Mouse (Mus musculus) activated CD4-positive, CD25-positive, alpha-beta regulatory T cell, adult 4 months (primary cell): Measurements from ENCODE around the gene Gm12117. TPM values are rescaled to one million over a fixed set of nuclear protein-coding genes. Genes with fewer than 3 reads are reported as not detected.

Experiments used
- ATAC-seq: one replicate; pipeline ENCODE4 v1.8.0; 2017
- polyA plus RNA-seq, 2 experiments: library from polyadenylated mRNA; unstranded; fragments of 100-300 nt; shearing (Covaris generic); gene quantifications; one replicate each; pipeline ENCODE4 v1.2.1; 2017

The Gm12117 gene
- polyA plus RNA-seq, result not detected

DNA sequence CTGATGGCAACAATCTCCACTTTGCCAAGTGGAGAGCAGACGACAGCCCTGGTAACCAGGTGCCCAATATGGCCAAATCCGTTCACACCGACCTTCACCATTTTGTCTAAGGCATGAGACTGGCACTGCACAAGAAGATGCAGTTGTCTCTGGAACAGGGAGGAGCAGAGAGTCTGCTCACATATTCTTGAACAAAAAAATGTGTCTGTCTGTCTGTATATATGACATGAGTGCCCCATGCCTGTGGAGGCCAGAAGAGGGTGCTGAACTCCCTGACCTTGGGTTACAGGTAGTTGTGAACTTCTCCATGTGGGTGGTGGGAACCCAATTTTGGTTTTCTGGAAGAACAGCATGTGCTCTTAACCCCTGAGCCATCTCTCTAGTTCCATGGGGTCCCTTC is at the start of gene Gm12117:
Gm12117 (minus strand) TSS at position 101 of the 400 bp plus-strand sequence.
- ATAC-seq, result no peak

DNA sequence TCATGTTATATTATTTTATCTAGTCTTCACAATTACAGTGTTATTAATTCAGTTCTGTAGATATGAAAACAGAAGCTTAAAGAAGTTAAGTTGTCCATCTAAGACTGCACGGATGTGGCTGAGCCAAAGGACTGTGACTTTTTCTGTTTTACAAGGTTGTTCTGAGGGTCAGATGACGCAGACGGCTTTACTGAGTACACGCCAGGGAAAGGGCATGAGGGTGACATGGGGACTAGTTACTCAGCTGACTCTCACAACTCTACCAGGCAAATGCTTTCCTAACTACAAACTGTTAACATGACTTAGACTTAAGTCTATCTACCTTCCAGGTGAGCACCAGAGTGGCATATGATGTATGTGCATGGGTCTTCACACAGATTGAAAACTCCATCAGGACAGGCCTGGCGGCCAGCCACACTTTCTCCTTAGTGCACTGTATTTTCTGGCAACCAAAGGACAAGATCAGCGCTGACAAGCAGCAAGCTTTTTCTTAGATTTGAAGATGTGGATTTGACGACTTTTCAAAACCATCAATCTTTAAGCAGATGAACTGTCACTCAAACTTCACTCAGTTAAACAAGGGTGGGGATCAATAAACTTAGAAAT is 42.6 kb upstream of the Gm12117 start:
- ATAC-seq, result no peak

DNA sequence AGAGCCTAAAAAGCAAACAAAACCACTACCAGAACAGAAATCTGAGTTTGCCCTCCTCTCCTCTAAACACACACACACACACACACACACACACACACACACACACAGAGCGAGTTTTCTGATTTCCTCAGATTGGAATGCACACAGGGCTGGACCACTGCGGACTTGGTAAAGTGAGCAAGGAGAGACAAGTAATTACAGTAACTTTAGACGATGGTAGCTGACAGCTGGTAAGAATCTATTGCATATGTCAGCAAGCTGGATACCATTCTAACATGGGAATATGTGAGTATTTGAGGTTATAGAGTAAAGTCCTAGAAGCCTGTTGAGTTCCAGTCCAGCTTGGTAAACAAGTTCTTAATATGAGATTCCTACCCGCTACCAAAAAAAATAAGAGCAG is 33.0 kb upstream of the Gm12117 start:
- no peak for ATAC-seq

DNA sequence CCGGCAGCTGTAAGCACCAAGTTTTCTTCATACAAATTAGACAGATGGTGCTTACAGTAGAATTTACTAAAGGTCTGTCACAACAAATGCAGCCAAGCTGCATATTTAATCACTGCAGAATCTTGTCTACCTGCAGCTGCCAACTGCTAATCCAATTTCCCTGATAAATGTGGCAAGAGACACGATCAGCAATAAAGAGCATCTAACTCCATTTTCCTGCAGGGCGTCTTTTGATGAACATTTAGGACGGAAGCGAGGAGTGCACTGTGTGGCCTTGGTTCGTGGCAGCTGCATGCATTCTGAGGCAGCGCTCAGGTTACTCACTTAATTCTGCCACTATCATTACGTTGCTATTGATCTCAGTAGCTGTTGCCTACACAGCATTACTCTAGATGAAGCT is 24.3 kb upstream of the Gm12117 start:
- no peak for ATAC-seq

DNA sequence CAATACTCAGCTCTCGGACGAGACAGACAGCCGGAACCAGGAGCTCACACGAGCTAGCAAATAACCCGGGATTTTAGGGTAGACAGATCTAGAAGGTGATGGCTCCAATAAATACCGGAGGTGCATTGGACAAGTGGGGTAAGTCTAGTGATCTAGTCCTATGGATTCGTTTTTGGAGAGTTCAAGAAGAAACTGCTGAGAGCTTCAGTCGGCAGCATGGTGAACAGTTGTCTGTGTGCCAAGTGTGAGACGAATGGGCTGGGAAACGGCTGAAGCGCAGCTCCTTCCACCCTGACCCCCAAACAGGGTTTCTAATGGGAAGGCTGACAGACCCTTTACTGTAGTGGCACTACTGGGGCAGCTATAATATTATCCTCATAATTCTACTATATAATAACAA is 22.8 kb upstream of the Gm12117 start:
- no peak for ATAC-seq

DNA sequence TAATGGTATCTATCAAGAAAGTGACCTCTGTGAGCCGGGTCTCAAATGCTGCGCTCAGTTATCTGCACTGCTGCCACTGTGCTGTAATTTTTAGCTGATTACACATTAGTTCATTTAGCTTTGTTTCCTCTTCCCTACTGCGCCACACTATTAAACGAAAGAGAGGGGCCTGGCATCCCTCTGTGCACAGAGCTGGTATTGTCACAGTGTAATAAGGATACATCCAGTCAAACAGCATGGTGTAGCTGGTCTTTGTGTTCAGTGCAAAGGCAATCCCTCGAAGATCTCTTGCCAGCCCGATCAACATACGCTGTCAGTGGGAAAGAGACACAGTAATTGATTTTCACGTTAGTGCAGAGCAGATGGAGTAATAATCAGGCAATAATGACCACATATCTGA is 20.6 kb upstream of the Gm12117 start:
- no peak for ATAC-seq

DNA sequence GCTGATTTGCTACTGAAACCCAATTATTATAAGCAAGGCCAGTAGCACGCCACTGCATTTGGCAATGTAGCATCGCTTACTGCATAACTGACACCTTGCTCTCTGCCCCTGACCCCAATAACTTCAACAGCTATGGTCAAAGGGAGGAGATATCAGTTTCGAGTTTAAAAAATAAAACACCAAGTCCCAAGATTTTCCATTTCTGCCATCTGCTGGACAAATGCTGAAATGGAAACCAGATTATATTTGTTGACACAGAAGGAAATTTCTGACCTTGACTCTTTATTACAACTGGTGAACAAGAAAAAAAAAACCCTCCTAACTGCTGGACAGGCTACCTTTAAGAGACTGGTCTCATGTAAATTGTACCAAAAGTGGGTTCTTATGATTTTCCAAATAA is 18.9 kb upstream of the Gm12117 start:
- ATAC-seq, result no peak

DNA sequence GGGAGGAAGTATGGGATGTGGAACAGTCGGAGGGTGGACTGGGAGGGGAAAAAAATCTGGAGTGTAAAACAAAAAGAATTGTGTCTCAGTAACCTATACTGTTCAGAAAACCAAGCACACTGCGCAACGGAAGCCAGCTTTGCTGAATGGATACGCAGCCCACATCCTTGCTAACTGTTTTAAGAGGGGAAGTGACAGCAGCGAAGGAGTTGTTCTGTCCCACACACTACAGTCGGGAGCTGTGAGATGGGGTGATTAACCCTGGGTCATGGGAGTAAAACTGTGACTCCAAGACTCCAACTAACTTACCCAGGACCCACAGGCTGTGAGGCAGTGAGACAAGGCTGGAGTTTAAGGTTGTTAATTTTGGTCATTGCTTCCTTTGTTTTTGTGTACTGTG is 17.5 kb upstream of the Gm12117 start:
- no peak for ATAC-seq

DNA sequence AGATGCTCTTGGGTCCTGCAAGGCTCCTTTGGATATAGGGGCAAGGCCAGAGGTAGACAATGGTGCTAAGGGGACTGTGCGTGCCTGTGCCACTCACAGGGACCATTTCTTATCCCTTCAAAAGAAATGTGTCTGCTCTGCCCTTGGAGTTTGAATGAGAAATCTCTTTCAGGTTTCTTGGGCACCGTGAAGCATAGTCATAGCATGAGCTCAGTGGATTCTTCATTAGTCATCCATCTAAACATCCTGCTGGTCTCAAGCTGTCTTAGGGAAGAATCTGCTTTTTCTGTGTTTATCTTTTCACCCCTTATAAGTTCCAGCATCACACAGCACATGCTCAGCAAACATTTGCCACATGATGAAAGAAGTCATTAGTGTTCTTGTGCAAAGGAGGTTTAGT is 2.0 kb upstream of the Gm12117 start:
- ATAC-seq, result no peak

DNA sequence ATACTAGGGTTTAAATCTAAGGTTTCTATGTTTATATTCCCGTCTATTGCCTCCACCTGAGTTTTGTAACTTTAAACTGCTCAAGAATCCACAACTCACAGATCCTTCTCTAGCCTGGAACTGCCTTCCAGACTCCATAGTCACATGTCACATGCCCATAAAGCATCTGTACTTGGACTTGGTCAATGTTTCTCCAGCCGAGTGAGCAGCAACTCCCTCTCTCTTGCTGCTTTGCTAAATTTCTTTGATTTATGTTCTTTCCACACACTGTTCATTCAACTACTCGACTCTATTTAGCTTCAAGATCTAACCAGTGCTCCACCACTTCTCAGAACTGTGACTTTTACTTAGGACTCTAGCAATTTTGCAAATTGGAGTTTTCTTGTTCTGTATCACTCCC is 1.7 kb downstream of the Gm12117 start:
- no peak for ATAC-seq

DNA sequence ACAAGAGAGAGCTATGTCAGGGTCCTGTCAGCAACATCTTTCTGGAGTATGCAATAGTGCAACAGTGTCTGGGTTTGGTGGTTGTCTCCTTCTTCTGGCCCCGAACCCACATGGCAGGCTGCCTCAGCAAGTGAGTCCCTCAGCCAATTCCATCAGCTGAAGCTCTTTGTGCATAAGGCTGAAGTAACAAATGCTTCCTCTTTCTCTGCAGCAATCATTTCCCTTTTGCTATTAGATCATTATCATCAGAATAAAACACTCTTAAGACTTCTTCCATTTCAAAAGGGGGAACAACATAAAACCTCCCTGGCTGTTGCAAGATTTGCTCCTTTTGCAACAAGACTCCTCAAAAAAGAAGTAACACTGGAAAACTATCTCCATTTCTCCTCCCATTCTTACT is 2.2 kb downstream of the Gm12117 start:
- no peak for ATAC-seq

DNA sequence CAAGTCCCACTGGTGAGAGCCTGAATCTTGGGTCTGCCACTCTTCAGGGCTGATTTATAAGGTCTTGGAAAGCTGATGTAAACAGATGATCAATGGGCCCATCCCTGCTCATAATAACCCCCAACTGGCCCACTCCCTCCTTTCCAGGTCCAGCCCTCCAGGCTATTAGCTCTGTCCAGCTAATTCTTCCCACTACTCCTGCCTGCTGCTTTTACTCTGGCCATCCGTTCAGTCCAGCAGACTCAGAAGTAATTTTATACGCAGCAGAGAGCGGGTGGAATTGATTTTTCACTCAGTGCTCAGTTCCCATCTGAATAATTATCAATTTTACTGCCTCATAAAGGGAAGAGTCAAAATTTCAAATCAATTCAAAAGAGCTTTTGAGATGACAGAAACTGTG is 36.2 kb downstream of the Gm12117 start:
- ATAC-seq, result no peak

DNA sequence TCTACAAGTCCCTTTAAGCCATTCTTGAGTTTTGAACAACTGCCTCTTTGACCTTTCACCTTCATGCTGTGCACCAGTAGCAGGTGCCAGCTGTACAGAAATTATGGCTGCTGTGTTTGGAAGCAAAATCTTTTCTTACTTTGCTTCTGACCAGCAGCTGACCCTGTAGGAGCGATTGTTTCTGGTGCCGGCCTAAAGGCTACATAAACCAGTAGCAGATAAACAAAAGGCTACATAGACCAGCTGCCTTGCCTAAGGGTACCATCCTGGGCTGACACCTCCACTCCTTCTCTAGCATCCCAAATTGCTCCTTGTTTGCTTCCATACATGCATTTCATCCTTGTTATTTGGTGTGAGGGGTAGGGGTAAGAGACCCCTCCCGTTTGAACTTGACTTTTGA is 42.4 kb downstream of the Gm12117 start:
- no peak for ATAC-seq

DNA sequence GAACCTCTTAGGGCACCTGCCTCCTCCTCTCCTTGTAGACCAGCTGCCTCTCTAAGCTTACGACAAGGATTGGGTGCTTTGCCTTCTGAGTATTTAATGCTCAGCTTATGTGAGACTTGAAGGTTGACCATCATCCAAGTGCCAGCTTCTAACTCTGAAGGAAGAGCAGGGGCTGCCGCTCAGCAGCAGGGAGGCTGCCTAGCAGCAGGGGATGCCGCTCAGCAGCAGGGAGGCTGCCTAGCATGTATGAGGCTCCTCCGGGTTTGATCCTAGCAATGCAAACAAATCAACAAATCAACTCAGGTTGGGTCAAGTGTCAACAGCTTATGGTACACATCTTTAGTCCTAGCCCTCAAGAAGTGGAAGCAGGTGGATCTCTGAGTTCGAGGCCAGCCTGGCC is 44.5 kb downstream of the Gm12117 start:
- no peak for ATAC-seq

DNA sequence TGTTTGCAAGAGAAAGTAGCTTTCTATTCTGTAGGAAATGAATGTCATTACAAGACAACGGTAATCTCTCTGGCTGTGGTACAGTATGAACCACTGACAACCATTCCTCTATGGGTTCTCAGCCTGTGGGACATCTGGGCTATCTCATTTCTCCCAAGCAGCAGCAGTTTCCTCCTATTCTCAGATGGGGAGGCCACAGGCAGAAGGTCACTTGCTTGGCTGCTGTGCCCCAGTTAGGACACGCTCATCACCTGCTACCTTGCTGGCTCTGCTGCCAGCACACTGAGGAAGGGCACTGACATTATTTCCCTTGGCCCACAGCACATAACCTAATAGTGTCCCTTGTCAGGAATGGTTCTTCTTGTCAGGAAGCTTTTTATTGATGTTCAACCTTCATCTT is 48.4 kb downstream of the Gm12117 start:
- ATAC-seq, result no peak

DNA sequence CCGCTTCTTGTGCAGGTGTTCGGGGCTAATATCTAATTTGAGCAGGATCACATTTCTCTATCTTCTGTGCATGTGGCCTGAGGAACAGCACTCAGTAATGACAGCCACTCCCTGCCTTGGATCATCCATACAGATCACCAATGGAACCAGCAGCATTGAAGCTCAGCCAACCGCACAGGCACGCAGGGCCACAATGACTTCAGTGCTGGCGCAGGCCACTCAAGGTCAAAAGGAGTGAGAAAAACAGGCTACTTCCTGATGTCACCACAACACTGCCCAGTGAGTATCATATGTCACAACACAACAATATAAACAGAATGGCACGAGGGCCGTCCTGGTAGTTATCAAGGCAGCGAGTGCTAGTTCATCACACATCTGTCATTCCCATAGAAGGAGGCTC is 50.0 kb downstream of the Gm12117 start:
- ATAC-seq, result no peak

Other genes with a start within 250 kb of the Gm12117 start
- not detected for gene Fgf18, start 129.3 kb downstream of the Gm12117 start, polyA plus RNA-seq
- 1,000 to 10,000 TPM; 1,545 to 1,596 TPM for gene Npm1, start 113.5 kb downstream of the Gm12117 start, polyA plus RNA-seq
- gene Tlx3, start 73.1 kb downstream of the Gm12117 start, polyA plus RNA-seq, result not detected
- gene Ranbp17, start 237.0 kb upstream of the Gm12117 start, polyA plus RNA-seq, result under 1 TPM in 1 of 2 experiments, not detected in 1; 0.11 TPM